Mouse (Mus musculus): Measurements from ENCODE around the gene Fzd2. TPM values are rescaled to one million over a fixed set of nuclear protein-coding genes. Genes with fewer than 3 reads are reported as not detected.
A peak's percentile ranks its signal among the peaks of the same experiment; 100 is the strongest.
"Not testable (repeated sequence)": the region's sequence is repeated elsewhere in the genome, so short reads cannot be mapped to it uniquely, and the experiment has no call there.

The Fzd2 gene
- polyA plus RNA-seq (2014; fragmentation: Nextera tagmentation; extraction: Ambion mirVana), result 8.2 and 9.2 TPM in 2 replicates

DNA sequence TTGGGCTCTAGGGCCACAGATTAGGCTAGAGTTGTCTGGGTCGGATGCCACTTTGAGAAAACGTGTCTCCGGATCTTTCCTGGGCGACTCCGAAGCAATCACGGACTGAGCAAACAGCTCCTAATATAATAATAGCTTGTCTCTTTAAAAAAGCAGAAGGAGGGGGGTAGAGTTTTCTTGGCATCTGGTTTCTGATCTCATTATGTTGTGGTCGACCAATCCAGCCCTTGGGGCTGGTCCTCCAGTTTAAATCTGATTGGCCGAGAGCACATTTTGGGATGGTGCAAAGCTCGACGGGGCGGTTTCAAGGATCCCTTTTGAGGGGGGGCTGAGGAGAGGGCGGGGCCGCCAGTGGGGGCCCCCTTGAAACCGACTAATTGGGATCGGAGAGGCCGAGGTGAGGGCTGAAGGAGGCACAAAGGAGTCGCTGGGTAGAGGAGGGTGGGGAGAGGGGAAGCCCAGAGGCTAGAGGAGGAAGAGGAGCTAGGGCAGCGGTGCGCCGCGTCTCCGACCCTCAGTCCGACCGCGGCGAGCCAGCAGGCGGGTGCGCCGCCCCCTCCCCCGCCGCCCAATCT, at the start of gene Fzd2:
TSS of gene Fzd2 (plus strand) at position 387 of the 575 bp plus-strand sequence.
- ATAC-seq (ENCODE audit: low FRiP score), result peak; percentile 95
- Histone ChIP-seq H3K27ac (peak within 1 kb of the TSS; percentile 86), H3K4me3 (replicated peaks; ENCODE audit: low read length) (peak within 1 kb of the TSS; percentile 75), H3K9ac (peak within 1 kb of the TSS; percentile 71), H3K4me2 (replicated peaks) (peak within 1 kb of the TSS; percentile 89), H3K4me1 (replicated peaks; ENCODE audit: control insufficient read depth, insufficient read depth, low read length) (peaks cover 19% of the 10 kb centered on the region; the same call in 1 of the 2 replicates), H3K27me3 (ENCODE audit: control insufficient read depth, insufficient read depth, low read length) (peaks cover 10% of the 10 kb centered on the region; the same call in 1 of the 2 replicates), H3K9me3 (ENCODE audit: control insufficient read depth, low read length) (no peaks in the 10 kb centered on the region), H3K36me3 (replicated peaks; ENCODE audit: control insufficient read depth, insufficient read depth) (no peaks in the 10 kb centered on the region)
- under 1% methylated on average over 31 of the region's 31 CpGs for WGBS
- DNase-seq (ENCODE audit: low spot score), result peak; percentile 90

DNA sequence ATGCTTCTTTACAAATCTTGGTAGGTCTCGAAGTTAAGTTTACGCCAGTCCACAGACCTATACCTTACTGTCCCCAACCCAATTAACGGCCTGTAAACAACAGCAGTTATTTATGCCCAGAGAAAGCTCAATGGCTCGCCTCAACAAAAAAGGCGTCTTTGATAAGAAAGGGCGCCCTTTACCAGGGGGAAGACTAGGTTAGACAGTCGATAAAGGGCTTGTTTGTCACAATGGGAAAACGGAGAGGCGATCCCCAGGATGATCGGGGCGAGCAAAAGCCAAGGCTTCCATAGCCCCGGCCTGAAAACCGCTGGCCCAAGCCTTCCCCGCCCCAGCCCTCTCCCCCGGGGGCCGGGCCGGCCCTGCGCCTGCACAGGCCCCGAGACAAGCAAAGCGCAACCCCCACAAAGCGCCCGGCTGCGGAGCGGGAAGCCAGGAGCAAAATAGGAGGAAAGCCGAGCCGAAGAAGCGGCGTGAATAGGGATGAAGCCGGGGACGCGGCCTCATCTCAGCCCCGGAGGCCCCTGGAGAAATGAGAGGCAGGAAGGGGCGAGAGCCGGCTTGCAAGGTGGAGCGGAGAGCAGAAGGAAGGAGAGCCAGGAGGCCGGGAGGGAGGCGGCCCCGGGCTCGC, 48.7 kb upstream of the Fzd2 start:
- ATAC-seq (ENCODE audit: low FRiP score) (peak; percentile 61; the same call in 1 of the 2 replicates), DNase-seq (ENCODE audit: low spot score) (peak; percentile 26)
- Histone ChIP-seq H3K36me3 (replicated peaks; ENCODE audit: control insufficient read depth, insufficient read depth) (0 out of 2 replicates have a peak, but pooled peaks cover 4% of the 10 kb centered on the region), H3K4me2 (replicated peaks) (peak overlapping the region; percentile 63), H3K9me3 (ENCODE audit: control insufficient read depth, low read length) (no peaks in the 10 kb centered on the region), H3K4me1 (replicated peaks; ENCODE audit: control insufficient read depth, insufficient read depth, low read length) (peaks cover 35% of the 10 kb centered on the region), H3K9ac (peak overlapping the region; percentile 97), H3K4me3 (replicated peaks; ENCODE audit: low read length) (peak overlapping the region; percentile 93), H3K27me3 (ENCODE audit: control insufficient read depth, insufficient read depth, low read length) (no peaks in the 10 kb centered on the region), H3K27ac (peak overlapping the region; percentile 96)
- under 1% methylated on average over 38 of the region's 39 CpGs for WGBS

DNA sequence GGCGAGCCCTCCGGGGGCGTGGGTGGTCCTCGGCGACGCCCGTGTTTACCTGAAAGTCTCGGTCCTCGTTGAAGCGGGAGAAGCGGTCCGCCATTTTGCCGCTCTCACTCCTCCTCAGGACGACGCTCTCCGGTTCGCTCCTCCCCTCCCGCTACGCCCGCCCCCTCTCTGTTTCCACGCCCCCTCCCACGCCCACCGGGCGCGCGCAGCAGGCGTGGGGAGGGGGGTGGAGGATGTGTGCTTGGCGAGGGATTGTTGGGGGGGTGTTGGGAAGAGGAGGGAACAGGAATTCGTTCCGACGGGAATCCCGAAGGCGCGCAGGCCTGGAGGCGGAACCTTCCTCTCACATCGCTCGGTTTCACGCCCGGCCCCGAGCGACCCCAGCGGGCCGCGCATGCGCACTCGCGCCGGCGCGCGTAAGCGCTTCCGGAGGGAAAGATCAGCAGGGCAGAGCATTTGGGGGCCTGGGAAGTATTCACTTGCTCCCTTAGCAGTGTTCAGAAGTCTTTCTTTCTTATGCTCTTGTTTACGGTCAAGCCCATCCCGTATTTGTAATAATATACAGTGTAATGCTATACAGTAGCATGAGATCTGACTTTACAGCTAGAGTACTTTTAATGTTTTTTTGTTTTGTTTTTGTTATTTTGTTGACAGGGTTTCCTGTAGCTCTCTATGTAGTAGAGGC, 48.0 kb upstream of the Fzd2 start, which contains the start of gene Gpatch8:
TSS of gene Gpatch8 (minus strand) at position 362 of the 685 bp plus-strand sequence.
- DNase-seq (ENCODE audit: low spot score) (peak; percentile 97), ATAC-seq (ENCODE audit: low FRiP score) (peak; percentile 97)
- peak within 1 kb of the TSS; percentile 97 for H3K9ac ChIP-seq
- no peaks in the 10 kb centered on the region for H3K9me3 ChIP-seq (ENCODE audit: control insufficient read depth, low read length)
- H3K4me2 ChIP-seq (replicated peaks), result peak within 1 kb of the TSS; percentile 63
- no peaks in the 10 kb centered on the region for H3K36me3 ChIP-seq (replicated peaks; ENCODE audit: control insufficient read depth, insufficient read depth)
- WGBS, result under 1% methylated on average over 55 of the region's 55 CpGs
- H3K27ac ChIP-seq, result peak within 1 kb of the TSS; percentile 96
- H3K4me3 ChIP-seq (replicated peaks; ENCODE audit: low read length), result peak within 1 kb of the TSS; percentile 93
- H3K4me1 ChIP-seq (replicated peaks; ENCODE audit: control insufficient read depth, insufficient read depth, low read length), result peaks cover 31% of the 10 kb centered on the region
- no peaks in the 10 kb centered on the region for H3K27me3 ChIP-seq (ENCODE audit: control insufficient read depth, insufficient read depth, low read length)

DNA sequence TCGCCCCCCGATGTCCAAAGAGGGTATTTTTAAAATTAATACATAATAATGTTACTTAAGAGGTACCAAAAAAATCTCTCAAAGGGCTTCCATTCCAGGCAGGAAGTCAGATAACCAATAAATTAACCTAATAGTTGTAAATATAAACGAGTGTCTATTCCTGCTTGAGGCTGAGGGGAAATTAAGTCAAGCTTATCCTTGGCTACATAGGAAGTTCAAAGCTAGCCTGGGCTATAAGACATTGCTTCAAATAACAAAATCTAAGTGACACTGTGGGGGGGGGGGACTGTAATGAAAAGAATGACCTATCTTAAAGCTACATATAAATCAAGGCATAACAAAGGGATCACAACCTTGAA, 47.5 kb upstream of the Fzd2 start:
- H3K27me3 ChIP-seq (ENCODE audit: control insufficient read depth, insufficient read depth, low read length), result no peaks in the 10 kb centered on the region
- ATAC-seq (ENCODE audit: low FRiP score) (no peak), DNase-seq (ENCODE audit: low spot score) (no peak)
- H3K4me1 ChIP-seq (replicated peaks; ENCODE audit: control insufficient read depth, insufficient read depth, low read length), result peaks cover 26% of the 10 kb centered on the region
- peak overlapping the region; percentile 63 for H3K4me2 ChIP-seq (replicated peaks)
- H3K27ac ChIP-seq, result peak overlapping the region; percentile 96
- no peak overlapping the region for H3K9ac ChIP-seq
- H3K4me3 ChIP-seq (replicated peaks; ENCODE audit: low read length), result peak overlapping the region; percentile 93
- WGBS, result 14% methylated on average over 3 of the region's 3 CpGs
- no peaks in the 10 kb centered on the region for H3K9me3 ChIP-seq (ENCODE audit: control insufficient read depth, low read length)
- H3K36me3 ChIP-seq (replicated peaks; ENCODE audit: control insufficient read depth, insufficient read depth), result no peaks in the 10 kb centered on the region

DNA sequence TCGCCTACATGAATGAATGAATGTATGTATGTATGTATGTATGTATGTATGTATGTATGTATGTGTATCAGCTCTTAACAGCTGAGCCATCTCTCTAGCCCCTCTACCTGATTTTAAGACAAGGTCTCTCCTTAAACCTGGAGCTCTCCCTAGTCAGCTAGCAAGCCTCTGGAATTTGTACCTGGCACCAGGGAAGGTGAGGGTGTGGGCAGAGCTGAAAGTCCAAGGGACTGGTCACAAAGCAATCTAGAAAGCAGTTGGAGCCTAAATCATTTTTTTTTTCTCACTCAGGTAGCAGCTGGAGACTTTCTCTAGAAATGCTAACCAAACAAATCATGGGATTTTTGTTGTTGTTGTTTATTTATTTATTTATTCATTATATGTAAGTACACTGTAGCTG, 46.8 kb upstream of the Fzd2 start:
- no peaks in the 10 kb centered on the region for H3K36me3 ChIP-seq (replicated peaks; ENCODE audit: control insufficient read depth, insufficient read depth)
- ATAC-seq (ENCODE audit: low FRiP score) (no peak), DNase-seq (ENCODE audit: low spot score) (no peak)
- H3K27ac ChIP-seq, result no peak overlapping the region
- no peak overlapping the region for H3K9ac ChIP-seq
- 96% methylated on average over 1 of the region's 1 CpGs for WGBS
- H3K9me3 ChIP-seq (ENCODE audit: control insufficient read depth, low read length), result no peaks in the 10 kb centered on the region
- H3K4me2 ChIP-seq (replicated peaks), result no peak overlapping the region
- peaks cover 20% of the 10 kb centered on the region for H3K4me1 ChIP-seq (replicated peaks; ENCODE audit: control insufficient read depth, insufficient read depth, low read length)
- no peak overlapping the region for H3K4me3 ChIP-seq (replicated peaks; ENCODE audit: low read length)
- no peaks in the 10 kb centered on the region for H3K27me3 ChIP-seq (ENCODE audit: control insufficient read depth, insufficient read depth, low read length)

DNA sequence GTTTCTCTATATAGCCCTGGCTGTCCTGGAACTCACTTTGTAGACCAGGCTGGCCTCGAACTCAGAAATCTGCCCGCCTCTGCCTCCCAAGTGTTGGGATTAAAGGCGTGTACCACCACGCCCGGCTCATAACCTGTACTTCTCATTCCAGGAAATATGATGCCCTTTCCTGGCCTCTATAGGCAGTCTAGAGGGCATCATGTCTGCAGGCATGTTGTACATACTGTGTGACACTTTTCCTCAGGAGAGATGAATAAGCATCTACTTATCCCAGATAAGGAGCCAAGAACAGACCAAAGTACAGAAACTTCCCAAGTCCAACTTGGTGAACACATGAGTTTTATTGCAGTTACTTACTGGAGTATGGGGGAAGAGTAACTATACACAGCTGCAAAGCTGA, 45.5 kb upstream of the Fzd2 start:
- Histone ChIP-seq H3K27ac (no peak overlapping the region), H3K36me3 (replicated peaks; ENCODE audit: control insufficient read depth, insufficient read depth) (no peaks in the 10 kb centered on the region), H3K9ac (no peak overlapping the region), H3K4me3 (replicated peaks; ENCODE audit: low read length) (no peak overlapping the region), H3K9me3 (ENCODE audit: control insufficient read depth, low read length) (no peaks in the 10 kb centered on the region), H3K4me2 (replicated peaks) (no peak overlapping the region), H3K27me3 (ENCODE audit: control insufficient read depth, insufficient read depth, low read length) (no peaks in the 10 kb centered on the region), H3K4me1 (replicated peaks; ENCODE audit: control insufficient read depth, insufficient read depth, low read length) (peaks cover 14% of the 10 kb centered on the region)
- DNase-seq (ENCODE audit: low spot score) (no peak), ATAC-seq (ENCODE audit: low FRiP score) (no peak)
- WGBS, result 88% methylated on average over 4 of the region's 5 CpGs

DNA sequence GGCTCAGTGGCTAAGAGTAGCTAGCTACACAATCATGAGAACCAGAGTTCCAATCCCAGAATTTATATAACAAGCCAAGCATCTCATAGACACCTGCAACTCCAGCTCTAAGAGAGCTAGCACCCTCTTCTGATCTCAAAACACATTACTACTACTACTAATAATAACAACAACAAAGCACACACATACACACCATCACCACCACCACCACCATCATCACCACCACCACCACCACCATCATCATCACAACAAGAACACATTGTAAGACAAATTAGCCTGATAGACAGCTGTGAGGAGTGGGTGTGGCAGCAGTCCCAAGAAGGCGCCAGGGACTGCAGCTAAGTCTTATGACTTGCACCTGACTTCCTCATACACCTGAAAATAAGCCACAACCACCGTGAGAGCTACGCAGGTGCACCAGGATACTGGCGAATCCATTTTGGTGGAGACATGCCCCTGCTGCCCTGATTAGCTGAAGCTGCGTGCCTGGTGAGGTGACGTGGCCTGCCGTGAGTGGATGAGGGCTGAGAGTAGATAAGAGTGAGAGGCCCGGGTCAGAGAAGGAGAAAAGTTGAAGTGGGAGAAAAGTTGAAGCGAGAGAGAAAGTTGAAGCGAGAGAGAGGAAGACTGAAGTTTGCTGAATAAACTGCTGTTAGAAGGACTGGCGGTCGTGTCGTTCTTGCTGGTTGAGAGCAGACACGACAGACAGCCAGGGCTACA, 39.1 kb upstream of the Fzd2 start:
- not testable (repeated sequence) for H3K36me3 ChIP-seq (replicated peaks; ENCODE audit: control insufficient read depth, insufficient read depth); H3K27me3 ChIP-seq (ENCODE audit: control insufficient read depth, insufficient read depth, low read length); H3K27ac ChIP-seq; H3K4me2 ChIP-seq (replicated peaks); H3K9ac ChIP-seq; H3K4me3 ChIP-seq (replicated peaks; ENCODE audit: low read length); DNase-seq (ENCODE audit: low spot score); H3K4me1 ChIP-seq (replicated peaks; ENCODE audit: control insufficient read depth, insufficient read depth, low read length); ATAC-seq (ENCODE audit: low FRiP score); H3K9me3 ChIP-seq (ENCODE audit: control insufficient read depth, low read length)
- 90% methylated on average over 14 of the region's 14 CpGs for WGBS

DNA sequence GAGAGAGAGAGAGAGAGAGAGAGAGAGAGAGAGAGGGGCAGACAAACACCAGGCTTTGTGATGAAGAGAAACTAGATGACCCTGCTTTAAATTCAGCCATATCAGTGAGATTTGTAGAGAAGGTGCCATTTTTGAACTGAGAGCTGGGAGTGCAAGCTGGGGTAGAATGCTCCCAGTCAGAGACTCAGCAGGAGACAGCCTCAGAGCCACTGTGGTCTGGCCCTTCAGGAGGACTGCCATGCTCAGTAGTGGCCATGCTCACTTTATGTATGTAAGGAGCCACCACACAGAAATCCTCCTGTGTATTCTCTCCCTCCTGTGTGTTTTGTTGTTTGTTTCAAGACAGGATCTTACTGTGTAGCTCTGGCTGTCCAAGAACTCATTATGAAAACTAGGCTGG, 38.5 kb upstream of the Fzd2 start:
- H3K9ac ChIP-seq, result no peak overlapping the region
- no peak overlapping the region for H3K4me2 ChIP-seq (replicated peaks)
- DNase-seq (ENCODE audit: low spot score) (no peak), ATAC-seq (ENCODE audit: low FRiP score) (no peak)
- no peaks in the 10 kb centered on the region for H3K4me1 ChIP-seq (replicated peaks; ENCODE audit: control insufficient read depth, insufficient read depth, low read length)
- no peaks in the 10 kb centered on the region for H3K36me3 ChIP-seq (replicated peaks; ENCODE audit: control insufficient read depth, insufficient read depth)
- no peaks in the 10 kb centered on the region for H3K27me3 ChIP-seq (ENCODE audit: control insufficient read depth, insufficient read depth, low read length)
- H3K27ac ChIP-seq, result no peak overlapping the region
- H3K4me3 ChIP-seq (replicated peaks; ENCODE audit: low read length), result no peak overlapping the region
- no peaks in the 10 kb centered on the region for H3K9me3 ChIP-seq (ENCODE audit: control insufficient read depth, low read length)

DNA sequence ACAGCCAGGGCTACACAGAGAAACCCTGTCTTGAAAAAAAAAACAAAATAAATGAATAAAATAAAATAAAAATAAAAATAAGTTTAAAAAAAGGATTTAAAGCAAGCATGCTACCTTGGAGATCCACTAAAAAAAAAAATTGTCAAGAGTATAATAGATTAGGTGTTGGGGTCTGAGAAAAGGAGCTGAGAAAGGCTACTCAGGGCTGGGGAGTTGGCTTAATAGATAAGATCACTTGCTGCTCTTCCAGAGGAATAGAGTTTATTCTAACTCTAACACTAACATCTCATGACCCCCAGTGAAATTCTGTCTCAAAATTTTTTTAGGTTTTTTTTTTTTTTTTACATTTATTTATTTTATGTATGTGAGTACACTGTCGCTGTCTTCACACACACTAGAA, 37.9 kb upstream of the Fzd2 start:
- H3K4me1 ChIP-seq (replicated peaks; ENCODE audit: control insufficient read depth, insufficient read depth, low read length), result no peaks in the 10 kb centered on the region
- ATAC-seq (ENCODE audit: low FRiP score) (no peak), DNase-seq (ENCODE audit: low spot score) (no peak)
- no peaks in the 10 kb centered on the region for H3K9me3 ChIP-seq (ENCODE audit: control insufficient read depth, low read length)
- no peak overlapping the region for H3K27ac ChIP-seq
- no peaks in the 10 kb centered on the region for H3K36me3 ChIP-seq (replicated peaks; ENCODE audit: control insufficient read depth, insufficient read depth)
- WGBS, result 100% methylated on average over 1 of the region's 1 CpGs
- H3K27me3 ChIP-seq (ENCODE audit: control insufficient read depth, insufficient read depth, low read length), result no peaks in the 10 kb centered on the region
- H3K4me3 ChIP-seq (replicated peaks; ENCODE audit: low read length), result no peak overlapping the region
- H3K9ac ChIP-seq, result no peak overlapping the region
- H3K4me2 ChIP-seq (replicated peaks), result no peak overlapping the region

Measured in hindbrain, embryonic 14.5 days (tissue).